Mouse (Mus musculus): ENCODE measurements around the gene Cdc42ep4.
A peak's percentile ranks its signal among the peaks of the same experiment; 100 is the strongest.

The Cdc42ep4 gene

GRCm38 (mm10) chr11:113749749-113750351, 1.8 kb downstream of the Cdc42ep4 start:
- peak; percentile 45 for DNase-seq (ENCODE audit: low read depth, low spot score)

GRCm38 (mm10) chr11:113748797-113749521, 2.7 kb downstream of the Cdc42ep4 start:
- DNase-seq (ENCODE audit: low read depth, low spot score): no peak

GRCm38 (mm10) chr11:113747725-113748380, 3.8 kb downstream of the Cdc42ep4 start:
- DNase-seq (ENCODE audit: low read depth, low spot score): peak; percentile 31

- DNase-seq (ENCODE audit: low read depth, low spot score): peak; percentile 36
These were observed 4.6 kb downstream of the Cdc42ep4 start for GRCm38 (mm10) chr11:113747056-113747455.

- no peak for DNase-seq (ENCODE audit: low read depth, low spot score)
These were observed 5.7 kb downstream of the Cdc42ep4 start for GRCm38 (mm10) chr11:113745961-113746360.

GRCm38 (mm10) chr11:113742998-113743397, 8.7 kb downstream of the Cdc42ep4 start:
- DNase-seq (ENCODE audit: low read depth, low spot score): peak; percentile 66

- DNase-seq (ENCODE audit: low read depth, low spot score): no peak
These were observed 11.6 kb downstream of the Cdc42ep4 start for GRCm38 (mm10) chr11:113740100-113740499.

- DNase-seq (ENCODE audit: low read depth, low spot score): peak; percentile 27
These were observed 12.5 kb downstream of the Cdc42ep4 start for GRCm38 (mm10) chr11:113739213-113739612.

- peak; percentile 34 for DNase-seq (ENCODE audit: low read depth, low spot score)
These were observed 13.8 kb downstream of the Cdc42ep4 start for GRCm38 (mm10) chr11:113737912-113738311.

GRCm38 (mm10) chr11:113737553-113737854, 14.2 kb downstream of the Cdc42ep4 start:
- no peak for DNase-seq (ENCODE audit: low read depth, low spot score)

- no peak for DNase-seq (ENCODE audit: low read depth, low spot score)
These were observed 14.7 kb downstream of the Cdc42ep4 start for GRCm38 (mm10) chr11:113736848-113737552.

GRCm38 (mm10) chr11:113735151-113735550, 16.5 kb downstream of the Cdc42ep4 start:
- DNase-seq (ENCODE audit: low read depth, low spot score): no peak

- DNase-seq (ENCODE audit: low read depth, low spot score): peak; percentile 79
These were observed 17.9 kb downstream of the Cdc42ep4 start for GRCm38 (mm10) chr11:113733631-113734364.

GRCm38 (mm10) chr11:113731945-113732612, 19.6 kb downstream of the Cdc42ep4 start:
- no peak for DNase-seq (ENCODE audit: low read depth, low spot score)

GRCm38 (mm10) chr11:113730879-113731278, 20.8 kb downstream of the Cdc42ep4 start:
- DNase-seq (ENCODE audit: low read depth, low spot score): no peak

- no peak for DNase-seq (ENCODE audit: low read depth, low spot score)
These were observed 21.8 kb downstream of the Cdc42ep4 start for GRCm38 (mm10) chr11:113729917-113730316.

- no peak for DNase-seq (ENCODE audit: low read depth, low spot score)
These were observed 22.4 kb downstream of the Cdc42ep4 start for GRCm38 (mm10) chr11:113729239-113729638.

GRCm38 (mm10) chr11:113727992-113728391, 23.7 kb downstream of the Cdc42ep4 start:
- DNase-seq (ENCODE audit: low read depth, low spot score): no peak

GRCm38 (mm10) chr11:113726994-113727888, 24.4 kb downstream of the Cdc42ep4 start:
- DNase-seq (ENCODE audit: low read depth, low spot score): no peak

All from ES-CJ7 (cell line).